22 mouse cellular contexts compared by ENCODE assay signal in the genomic region with DNA sequence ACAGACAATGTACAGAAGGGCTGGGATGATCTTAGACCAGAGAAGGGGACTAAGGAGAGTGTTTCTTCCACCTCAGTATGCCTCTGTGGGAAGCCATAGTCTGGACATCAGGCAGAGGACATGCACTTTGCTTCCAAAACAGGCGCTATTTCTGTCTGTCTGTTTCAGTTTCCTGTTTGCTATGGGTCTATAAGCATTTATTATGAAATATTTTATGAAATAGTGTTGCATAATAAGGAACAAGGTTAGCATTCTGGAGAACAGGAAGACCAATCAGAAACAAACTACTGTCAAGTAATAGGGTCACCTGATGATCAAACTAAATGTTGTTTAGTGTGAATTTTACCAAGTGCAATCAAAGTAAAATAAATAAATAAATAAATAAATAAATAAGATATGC.
DNase-seq lines count a peak whose midpoint lies in the region; ATAC-seq and TF ChIP-seq lines count a peak whose summit lies in the region.
"Had no signal": no experiment of that assay in that cellular context is flagged by ENCODE, and none has a peak within 500 bp of the region (broad histone marks: within the 10 kb centered on the region; RNA-seq: fewer than 3 reads in every experiment).

No protein-coding gene starts in this region.

- H3K36me3 ChIP-seq in kidney, adult 2 months (ENCODE audit: control insufficient read depth, insufficient read depth, low read length): no peaks in the 10 kb centered on the region
- H3K36me3 ChIP-seq: G1E had no signal

- ATAC-seq in common myeloid progenitor, adult 5-6 weeks (replicated peaks; ENCODE audit: low read depth, poor library complexity, severe bottlenecking): 0 out of 2 replicates have a peak, but pooled peaks have one; percentile 36
- ATAC-seq in granulocyte monocyte progenitor cell, adult 5-6 weeks (replicated peaks; ENCODE audit: poor library complexity, severe bottlenecking): peak; percentile 92
- ATAC-seq in megakaryocyte, adult 5-6 weeks (ENCODE audit: poor library complexity, severe bottlenecking): peak; percentile 38; the same call in 1 of the 2 replicates
- ATAC-seq in megakaryocyte progenitor cell, adult 5-6 weeks (replicated peaks; ENCODE audit: poor library complexity): peak; percentile 90
- ATAC-seq: activated CD4-positive, CD25-positive, alpha-beta regulatory T cell, adult 4 months; CD4-positive, CD25-positive, alpha-beta regulatory T cell, adult 4 months; Patski had no signal

- H3K4me1 ChIP-seq in kidney, adult 2 months (ENCODE audit: control insufficient read depth, insufficient read depth, low read length): no peaks in the 10 kb centered on the region

- no peak overlapping the region for H3K4me3 ChIP-seq in kidney, adult 2 months (ENCODE audit: insufficient read depth, low read depth, low read length)

- no peaks in the 10 kb centered on the region for H3K27me3 ChIP-seq in kidney, adult 2 months (replicated peaks; ENCODE audit: control insufficient read depth, insufficient read depth, low read length)
- H3K27me3 ChIP-seq: CH12.LX, Patski had no signal

- no peak for TF ChIP-seq CTCF in kidney, adult 2 months (conservative IDR thresholded peaks at IDR 0.05; ENCODE audit: insufficient read depth, insufficient read length, low read depth, low read length)

- TF ChIP-seq POLR2A in kidney, adult 2 months (IDR thresholded peaks at IDR 0.05; ENCODE audit: low read depth, low read length): no peak

- no peak for DNase-seq in ovary, postnatal 36 days (ENCODE audit: low spot score)
- DNase-seq in thymus, adult 18-20 months: no peak
- no peak for DNase-seq in frontal cortex, postnatal 14 days (ENCODE audit: low spot score in 2 of 2)
- DNase-seq in kidney, adult 2 months: no peak
- DNase-seq: adrenal gland, adult 2 months; adrenal gland, adult 8-10 months; adrenal gland, postnatal 10 days; adrenal gland, postnatal 14 days; adrenal gland, postnatal 25 days; adrenal gland, postnatal 36 days; B cell, adult 2 months; cerebellum, adult 11 months; cerebellum, adult 11-12 months had no signal

- H3K27ac ChIP-seq in kidney, adult 2 months (ENCODE audit: insufficient read depth, low read depth, low read length): no peak overlapping the region

- WGBS in kidney, adult 2 months: 80% methylated on average over 1 of the region's 1 CpGs

Comparison
In these comparisons a context has a peak if more than half of its experiments do, and no peak if none do; other contexts are left out.
1. ATAC-seq: peak in every context shown above with its lines; median percentile 92 in granulocyte monocyte progenitor cell, adult 5-6 weeks; 90 in megakaryocyte progenitor cell, adult 5-6 weeks; 38 in megakaryocyte, adult 5-6 weeks; 36 in common myeloid progenitor, adult 5-6 weeks.